Mouse (Mus musculus): ENCODE results near the gene Gsc. TPM values are rescaled to one million over a fixed set of nuclear protein-coding genes. Genes with fewer than 3 reads are reported as not detected.
"Not testable (repeated sequence)": the region's sequence is repeated elsewhere in the genome, so short reads cannot be mapped to it uniquely, and the experiment has no call there.

Gsc gene
- polyA plus RNA-seq, 1 experiment from 2014 or later: not detected

DNA sequence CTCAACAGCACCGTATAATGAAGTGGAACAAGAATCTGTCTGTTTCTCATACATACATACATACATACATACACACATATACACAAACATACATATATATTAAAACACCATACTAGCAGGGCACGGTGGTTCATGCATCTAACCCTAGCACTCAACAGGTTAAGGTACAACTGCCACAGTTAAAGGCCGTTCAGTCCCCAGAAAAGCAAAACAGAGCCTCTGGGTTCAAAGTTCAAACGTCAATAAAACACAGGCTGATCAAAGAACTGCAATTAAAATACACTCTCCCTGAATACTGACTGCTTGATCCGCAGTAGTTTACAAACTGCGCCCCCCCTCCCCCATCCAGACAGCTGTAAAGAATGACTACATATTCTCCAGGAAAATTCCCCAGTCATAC lies 5.8 kb downstream of the Gsc start:
- WGBS: 33% methylated on average over 6 of the region's 6 CpGs
- Histone ChIP-seq H3K9me3 (ENCODE audit: control insufficient read depth, low read length) (no peaks in the 10 kb centered on the region), H3K4me1 (replicated peaks; ENCODE audit: control insufficient read depth, insufficient read depth, low read length) (peaks cover 13% of the 10 kb centered on the region), H3K27ac (ENCODE audit: low read length) (no peak overlapping the region), H3K4me3 (replicated peaks; ENCODE audit: low read length) (no peak overlapping the region), H3K4me2 (ENCODE audit: low read length) (no peak overlapping the region), H3K27me3 (replicated peaks; ENCODE audit: control insufficient read depth, insufficient read depth, low read length) (peaks cover 43% of the 10 kb centered on the region), H3K9ac (replicated peaks; ENCODE audit: low read depth, low read length) (no peak overlapping the region), H3K36me3 (ENCODE audit: control insufficient read depth, insufficient read depth) (no peaks in the 10 kb centered on the region)
- ATAC-seq: no peak

DNA sequence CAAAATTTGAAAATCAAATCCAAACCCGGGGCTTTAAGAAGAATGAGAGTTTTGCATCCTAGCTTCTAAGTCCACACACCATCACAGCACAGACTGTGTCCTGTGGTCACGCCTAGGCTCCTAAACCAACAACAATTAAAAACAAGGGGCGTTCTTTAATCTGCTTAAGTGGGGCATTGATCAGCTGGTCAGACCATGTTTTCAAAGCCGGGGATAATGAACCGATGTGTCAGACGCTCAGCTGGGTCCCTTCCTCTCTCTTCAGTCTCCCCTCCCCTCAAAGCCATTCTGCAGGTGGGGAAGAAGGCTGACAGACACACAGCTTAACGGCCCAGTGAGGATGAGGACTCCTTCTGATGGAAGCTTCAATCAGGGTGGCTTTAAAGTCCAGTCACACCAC lies 6.2 kb downstream of the Gsc start:
- peaks cover 9% of the 10 kb centered on the region for H3K4me1 ChIP-seq (replicated peaks; ENCODE audit: control insufficient read depth, insufficient read depth, low read length)
- WGBS: 10% methylated on average over 7 of the region's 7 CpGs
- H3K4me3 ChIP-seq (replicated peaks; ENCODE audit: low read length): no peak overlapping the region
- H3K36me3 ChIP-seq (ENCODE audit: control insufficient read depth, insufficient read depth): no peaks in the 10 kb centered on the region
- no peak overlapping the region for H3K9ac ChIP-seq (replicated peaks; ENCODE audit: low read depth, low read length)
- no peak overlapping the region for H3K27ac ChIP-seq (ENCODE audit: low read length)
- peaks cover 42% of the 10 kb centered on the region for H3K27me3 ChIP-seq (replicated peaks; ENCODE audit: control insufficient read depth, insufficient read depth, low read length)
- H3K4me2 ChIP-seq (ENCODE audit: low read length): no peak overlapping the region
- no peaks in the 10 kb centered on the region for H3K9me3 ChIP-seq (ENCODE audit: control insufficient read depth, low read length)
- ATAC-seq: no peak

DNA sequence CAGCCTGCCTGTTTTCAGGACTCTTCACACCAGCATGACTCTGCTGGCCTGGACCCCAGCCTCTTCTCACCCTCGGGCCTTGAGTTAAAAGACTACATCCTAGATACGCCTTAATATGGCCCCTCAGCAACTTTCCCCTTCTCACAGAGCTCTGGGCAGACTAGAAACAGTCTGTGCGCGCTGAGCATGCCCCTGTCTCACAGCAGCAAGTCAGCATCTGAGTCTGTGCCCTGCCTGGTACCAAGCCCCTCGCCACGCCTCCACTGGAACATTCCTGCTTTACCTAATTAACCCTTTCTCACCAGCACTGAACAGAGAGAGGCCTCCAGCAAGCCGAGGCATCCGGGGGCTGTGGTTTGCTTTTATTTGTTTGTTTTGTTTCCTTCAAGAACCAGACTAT lies 11.8 kb downstream of the Gsc start:
- H3K27me3 ChIP-seq (replicated peaks; ENCODE audit: control insufficient read depth, insufficient read depth, low read length): no peaks in the 10 kb centered on the region; the same call in 1 of the 2 replicates
- WGBS: 12% methylated on average over 8 of the region's 8 CpGs

DNA sequence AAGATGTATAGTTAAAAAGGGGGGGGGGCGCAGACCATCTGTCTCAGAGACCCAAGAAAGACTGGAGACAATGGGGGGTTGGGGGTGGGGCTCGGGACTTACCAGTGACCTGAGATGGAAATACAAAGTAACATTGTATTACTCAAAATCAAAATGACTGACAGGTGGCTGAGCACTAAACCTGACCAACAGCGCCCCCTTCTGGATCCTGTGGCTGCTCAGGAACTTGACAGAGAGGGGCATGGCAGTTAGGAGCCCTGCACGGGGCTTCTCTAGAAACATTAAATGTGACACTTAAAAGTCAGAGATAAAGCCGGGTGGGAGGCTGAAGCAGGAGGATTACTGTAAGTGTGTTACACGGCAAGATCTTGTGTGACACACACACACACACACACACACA lies 13.8 kb downstream of the Gsc start:
- no peaks in the 10 kb centered on the region for H3K36me3 ChIP-seq (ENCODE audit: control insufficient read depth, insufficient read depth)

More for the DNA sequence above, 11.8 kb downstream of the Gsc start:
- Histone ChIP-seq H3K27ac (ENCODE audit: low read length) (no peak overlapping the region), H3K4me3 (replicated peaks; ENCODE audit: low read length) (no peak overlapping the region), H3K9me3 (ENCODE audit: control insufficient read depth, low read length) (no peaks in the 10 kb centered on the region), H3K9ac (replicated peaks; ENCODE audit: low read depth, low read length) (no peak overlapping the region), H3K4me2 (ENCODE audit: low read length) (no peak overlapping the region), H3K4me1 (replicated peaks; ENCODE audit: control insufficient read depth, insufficient read depth, low read length) (no peaks in the 10 kb centered on the region), H3K36me3 (ENCODE audit: control insufficient read depth, insufficient read depth) (no peaks in the 10 kb centered on the region)
- ATAC-seq: no peak

GRCm38 (mm10) chr12:104453002-104453401 lies 20.1 kb downstream of the Gsc start:
- ATAC-seq: no peak
- H3K36me3 ChIP-seq (ENCODE audit: control insufficient read depth, insufficient read depth): no peaks in the 10 kb centered on the region
- no peak overlapping the region for H3K27ac ChIP-seq (ENCODE audit: low read length)
- no peak overlapping the region for H3K9ac ChIP-seq (replicated peaks; ENCODE audit: low read depth, low read length)
- no peaks in the 10 kb centered on the region for H3K9me3 ChIP-seq (ENCODE audit: control insufficient read depth, low read length)
- no peak overlapping the region for H3K4me3 ChIP-seq (replicated peaks; ENCODE audit: low read length)
- H3K4me1 ChIP-seq (replicated peaks; ENCODE audit: control insufficient read depth, insufficient read depth, low read length): no peaks in the 10 kb centered on the region
- H3K4me2 ChIP-seq (ENCODE audit: low read length): no peak overlapping the region
- H3K27me3 ChIP-seq (replicated peaks; ENCODE audit: control insufficient read depth, insufficient read depth, low read length): no peaks in the 10 kb centered on the region; the same call in 1 of the 2 replicates
- WGBS: 46% methylated on average over 1 of the region's 1 CpGs

More for the DNA sequence above, 13.8 kb downstream of the Gsc start:
- no peaks in the 10 kb centered on the region for H3K9me3 ChIP-seq (ENCODE audit: control insufficient read depth, low read length)
- no peaks in the 10 kb centered on the region for H3K4me1 ChIP-seq (replicated peaks; ENCODE audit: control insufficient read depth, insufficient read depth, low read length)
- WGBS: 60% methylated on average over 6 of the region's 6 CpGs
- no peak overlapping the region for H3K27ac ChIP-seq (ENCODE audit: low read length)
- H3K4me3 ChIP-seq (replicated peaks; ENCODE audit: low read length): no peak overlapping the region
- no peak overlapping the region for H3K9ac ChIP-seq (replicated peaks; ENCODE audit: low read depth, low read length)
- no peaks in the 10 kb centered on the region; the same call in 1 of the 2 replicates for H3K27me3 ChIP-seq (replicated peaks; ENCODE audit: control insufficient read depth, insufficient read depth, low read length)
- H3K4me2 ChIP-seq (ENCODE audit: low read length): no peak overlapping the region
- ATAC-seq: no peak

DNA sequence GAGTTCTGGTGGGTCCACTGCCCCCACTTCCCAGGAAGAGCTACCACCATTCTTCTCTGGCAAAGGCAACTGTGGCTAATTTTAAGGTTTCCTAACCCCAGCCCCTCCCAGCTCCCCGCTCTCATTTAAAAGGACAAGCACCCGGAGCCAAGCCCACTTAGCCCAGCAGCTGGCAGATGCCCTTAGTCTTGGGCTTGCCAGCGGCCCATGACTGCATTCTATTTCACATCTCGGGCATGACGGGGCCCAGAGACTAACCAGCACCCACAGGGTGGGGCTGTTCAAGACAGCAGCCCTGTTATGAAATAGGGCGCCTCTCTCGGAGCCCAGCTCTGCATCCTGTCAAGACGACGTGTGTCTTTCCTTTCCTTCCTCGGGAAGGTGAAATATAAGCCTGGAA lies 22.9 kb downstream of the Gsc start:
- Histone ChIP-seq H3K4me2 (ENCODE audit: low read length) (no peak overlapping the region), H3K9me3 (ENCODE audit: control insufficient read depth, low read length) (no peaks in the 10 kb centered on the region), H3K36me3 (ENCODE audit: control insufficient read depth, insufficient read depth) (no peaks in the 10 kb centered on the region), H3K27me3 (replicated peaks; ENCODE audit: control insufficient read depth, insufficient read depth, low read length) (no peaks in the 10 kb centered on the region; the same call in 1 of the 2 replicates), H3K27ac (ENCODE audit: low read length) (no peak overlapping the region), H3K4me1 (replicated peaks; ENCODE audit: control insufficient read depth, insufficient read depth, low read length) (no peaks in the 10 kb centered on the region), H3K4me3 (replicated peaks; ENCODE audit: low read length) (no peak overlapping the region), H3K9ac (replicated peaks; ENCODE audit: low read depth, low read length) (no peak overlapping the region)
- WGBS: 77% methylated on average over 10 of the region's 10 CpGs
- ATAC-seq: no peak

DNA sequence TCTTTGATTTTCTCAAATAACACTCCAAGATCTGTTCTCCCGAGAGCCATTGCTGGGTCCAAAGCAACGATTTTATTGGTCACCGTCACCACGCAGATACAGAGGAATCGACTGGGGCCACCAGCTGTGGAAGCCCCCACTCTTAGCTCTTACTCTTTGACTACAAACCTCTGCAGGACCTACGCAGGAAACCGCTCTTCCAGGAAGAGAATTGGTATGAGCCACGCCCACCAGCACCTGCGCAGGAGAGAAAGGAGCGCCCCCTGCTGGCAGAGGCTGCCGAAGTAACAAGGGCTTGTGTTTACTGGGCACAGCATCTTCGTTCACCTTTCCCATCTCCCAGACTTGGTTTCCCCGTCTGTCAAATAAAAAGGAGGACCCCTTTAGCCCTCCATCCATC lies 25.0 kb downstream of the Gsc start:
- Histone ChIP-seq H3K27ac (ENCODE audit: low read length) (no peak overlapping the region), H3K27me3 (replicated peaks; ENCODE audit: control insufficient read depth, insufficient read depth, low read length) (no peaks in the 10 kb centered on the region), H3K4me1 (replicated peaks; ENCODE audit: control insufficient read depth, insufficient read depth, low read length) (no peaks in the 10 kb centered on the region), H3K9me3 (ENCODE audit: control insufficient read depth, low read length) (no peaks in the 10 kb centered on the region), H3K4me2 (ENCODE audit: low read length) (no peak overlapping the region; the same call in 1 of the 2 replicates), H3K4me3 (replicated peaks; ENCODE audit: low read length) (no peak overlapping the region), H3K36me3 (ENCODE audit: control insufficient read depth, insufficient read depth) (no peaks in the 10 kb centered on the region), H3K9ac (replicated peaks; ENCODE audit: low read depth, low read length) (no peak overlapping the region)
- no peak for ATAC-seq
- 29% methylated on average over 13 of the region's 13 CpGs for WGBS

- H3K9me3 ChIP-seq (ENCODE audit: control insufficient read depth, low read length); H3K27ac ChIP-seq (ENCODE audit: low read length); ATAC-seq; H3K4me3 ChIP-seq (replicated peaks; ENCODE audit: low read length); H3K27me3 ChIP-seq (replicated peaks; ENCODE audit: control insufficient read depth, insufficient read depth, low read length); H3K9ac ChIP-seq (replicated peaks; ENCODE audit: low read depth, low read length); H3K4me2 ChIP-seq (ENCODE audit: low read length); H3K4me1 ChIP-seq (replicated peaks; ENCODE audit: control insufficient read depth, insufficient read depth, low read length); H3K36me3 ChIP-seq (ENCODE audit: control insufficient read depth, insufficient read depth): not testable (repeated sequence)
- WGBS: 87% methylated on average over 25 of the region's 25 CpGs
These were observed 26.1 kb downstream of the Gsc start for GRCm38 (mm10) chr12:104447056-104447455.

DNA sequence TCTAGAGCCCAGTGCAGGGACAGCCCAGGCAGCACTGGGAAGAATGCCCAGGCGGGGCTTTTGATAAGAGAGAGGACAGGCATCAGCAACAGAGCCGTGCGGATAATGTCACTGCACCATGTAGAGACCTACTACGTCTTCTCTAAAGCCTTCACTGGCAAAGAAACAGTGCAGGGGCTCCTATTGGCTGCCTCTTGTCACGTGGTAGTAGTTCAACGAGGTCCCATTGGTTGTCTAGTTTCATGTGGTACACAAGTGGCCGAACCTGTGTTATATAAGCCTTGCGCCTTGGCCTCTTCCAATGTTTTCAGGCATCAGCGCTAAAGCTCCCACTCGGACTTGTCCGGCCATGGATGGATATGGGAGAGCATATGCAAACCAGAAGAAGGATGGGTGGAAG lies 29.4 kb downstream of the Gsc start:
- H3K4me1 ChIP-seq (replicated peaks; ENCODE audit: control insufficient read depth, insufficient read depth, low read length): no peaks in the 10 kb centered on the region
- no peak overlapping the region for H3K4me2 ChIP-seq (ENCODE audit: low read length)
- no peaks in the 10 kb centered on the region for H3K27me3 ChIP-seq (replicated peaks; ENCODE audit: control insufficient read depth, insufficient read depth, low read length)
- H3K27ac ChIP-seq (ENCODE audit: low read length): no peak overlapping the region
- ATAC-seq: no peak
- H3K4me3 ChIP-seq (replicated peaks; ENCODE audit: low read length): no peak overlapping the region
- WGBS: 87% methylated on average over 11 of the region's 11 CpGs
- H3K9ac ChIP-seq (replicated peaks; ENCODE audit: low read depth, low read length): no peak overlapping the region
- no peaks in the 10 kb centered on the region for H3K9me3 ChIP-seq (ENCODE audit: control insufficient read depth, low read length)
- H3K36me3 ChIP-seq (ENCODE audit: control insufficient read depth, insufficient read depth): no peaks in the 10 kb centered on the region

DNA sequence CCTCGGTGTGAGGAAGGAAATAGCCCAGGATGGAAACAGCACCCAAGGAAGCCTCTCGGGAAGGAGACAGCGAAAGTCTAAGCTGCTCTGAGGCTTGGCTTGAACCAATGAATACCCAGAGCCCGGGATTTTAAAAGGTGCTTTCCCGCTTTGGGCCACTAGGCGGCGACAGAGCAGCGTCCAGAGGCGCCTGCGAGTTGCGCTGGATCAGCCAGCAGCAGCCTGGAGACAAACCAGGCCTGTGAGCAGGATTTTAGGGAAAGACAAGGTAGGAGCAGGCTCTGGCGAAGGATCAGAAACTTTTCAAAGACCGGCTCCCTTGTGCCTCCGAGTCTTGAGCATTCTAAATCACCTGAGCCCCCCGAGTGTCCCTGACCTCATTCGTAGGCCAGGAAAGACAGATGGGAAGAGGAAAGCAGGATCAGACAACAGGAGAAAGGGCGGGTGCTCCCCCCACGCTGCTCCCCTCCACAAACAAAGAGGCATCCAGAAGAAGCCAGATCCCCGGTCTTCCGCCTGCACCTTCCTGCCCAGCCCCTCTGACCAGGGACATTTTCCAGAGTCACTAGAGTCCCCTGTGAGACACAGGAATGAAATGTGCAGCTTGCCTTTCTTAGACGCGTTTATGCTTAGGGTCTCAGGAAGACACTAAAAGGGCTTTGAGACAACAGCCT lies 32.9 kb downstream of the Gsc start:
- Histone ChIP-seq H3K4me2 (ENCODE audit: low read length) (no peak overlapping the region), H3K27ac (ENCODE audit: low read length) (no peak overlapping the region), H3K9ac (replicated peaks; ENCODE audit: low read depth, low read length) (no peak overlapping the region), H3K4me3 (replicated peaks; ENCODE audit: low read length) (no peak overlapping the region), H3K4me1 (replicated peaks; ENCODE audit: control insufficient read depth, insufficient read depth, low read length) (no peaks in the 10 kb centered on the region), H3K36me3 (ENCODE audit: control insufficient read depth, insufficient read depth) (no peaks in the 10 kb centered on the region), H3K9me3 (ENCODE audit: control insufficient read depth, low read length) (no peaks in the 10 kb centered on the region), H3K27me3 (replicated peaks; ENCODE audit: control insufficient read depth, insufficient read depth, low read length) (no peaks in the 10 kb centered on the region)
- 11% methylated on average over 22 of the region's 22 CpGs for WGBS
- peak; percentile 67 for ATAC-seq

All from forebrain, embryonic 16.5 days (tissue).